Mouse (Mus musculus): ENCODE measurements around the gene Aldh1a3. TPM values are rescaled to one million over a fixed set of nuclear protein-coding genes. Genes with fewer than 3 reads are reported as not detected.

Gene Aldh1a3
- polyA plus RNA-seq, 1 experiment, result 2.0 TPM

DNA sequence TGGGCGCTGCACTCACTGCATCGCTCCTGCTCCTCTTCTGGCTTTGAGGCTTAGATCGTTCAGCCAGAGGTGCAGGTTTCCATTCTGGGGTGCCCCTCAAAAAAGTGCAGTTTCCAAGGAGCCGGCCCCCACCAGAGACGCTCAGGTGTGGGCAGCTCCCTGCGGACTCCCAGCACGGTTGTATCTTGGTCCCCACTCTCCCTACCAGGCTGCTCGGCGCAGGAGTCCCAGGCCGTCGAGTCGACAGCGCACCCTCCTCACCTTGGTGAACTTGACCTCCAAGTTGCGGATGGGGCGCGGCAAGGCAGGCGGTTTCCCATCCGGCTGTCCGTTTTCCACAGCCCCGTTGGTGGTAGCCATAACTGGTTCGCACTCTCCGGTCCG lies 272 bp downstream of the Aldh1a3 start:
- peaks cover 7% of the 10 kb centered on the region; the same call in 1 of the 2 replicates for H3K27me3 ChIP-seq (ENCODE audit: control insufficient read depth, insufficient read depth, low read length, poor library complexity, severe bottlenecking)
- no peaks in the 10 kb centered on the region for H3K36me3 ChIP-seq (ENCODE audit: control insufficient read depth, insufficient read depth, low read length, poor library complexity, severe bottlenecking)
- H3K9me3 ChIP-seq (replicated peaks; ENCODE audit: control insufficient read depth, insufficient read depth, low read length, poor library complexity, severe bottlenecking), result no peaks in the 10 kb centered on the region
- no peak overlapping the region for H3K27ac ChIP-seq (ENCODE audit: insufficient read depth, low read length)
- H3K4me3 ChIP-seq (ENCODE audit: low read depth, low read length), result peak overlapping the region; percentile 64
- H3K4me1 ChIP-seq (ENCODE audit: control insufficient read depth, insufficient read depth, low read length), result no peaks in the 10 kb centered on the region
- no peak for TF ChIP-seq CTCF (IDR thresholded peaks at IDR 0.05; ENCODE audit: low read depth, low read length)
- TF ChIP-seq POLR2A (IDR thresholded peaks at IDR 0.05; ENCODE audit: insufficient read depth, low read length), result no peak
- no peak for TF ChIP-seq EP300 (IDR thresholded peaks at IDR 0.05; ENCODE audit: insufficient read depth, low read depth, low read length)
- H3K9ac ChIP-seq (ENCODE audit: low read depth, poor library complexity, severe bottlenecking), result no peak overlapping the region

DNA sequence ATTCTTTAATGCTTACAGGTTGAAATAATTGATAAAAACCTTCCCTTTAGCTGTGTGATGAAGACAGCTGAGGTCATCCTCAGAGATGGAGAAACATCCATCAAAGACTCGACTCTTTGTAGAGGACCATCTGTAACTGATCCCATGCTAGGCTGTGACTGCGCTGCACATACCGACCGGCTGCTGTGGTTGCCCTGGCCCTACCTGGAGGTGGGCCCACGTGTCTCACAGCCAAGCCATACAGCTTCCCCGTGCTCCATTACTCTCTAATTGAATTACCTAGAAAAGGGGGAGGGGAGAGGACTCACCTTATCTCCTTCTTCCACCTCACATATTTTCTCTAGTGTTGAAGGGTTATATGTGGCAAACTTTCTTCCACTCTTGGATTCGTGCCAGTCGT lies 5.4 kb downstream of the Aldh1a3 start:
- no peak overlapping the region for H3K27ac ChIP-seq (ENCODE audit: insufficient read depth, low read length)
- no peak overlapping the region for H3K4me3 ChIP-seq (ENCODE audit: low read depth, low read length)
- no peak overlapping the region for H3K9ac ChIP-seq (ENCODE audit: low read depth, poor library complexity, severe bottlenecking)
- H3K36me3 ChIP-seq (ENCODE audit: control insufficient read depth, insufficient read depth, low read length, poor library complexity, severe bottlenecking), result no peaks in the 10 kb centered on the region
- no peaks in the 10 kb centered on the region for H3K4me1 ChIP-seq (ENCODE audit: control insufficient read depth, insufficient read depth, low read length)
- no peak for TF ChIP-seq CTCF (IDR thresholded peaks at IDR 0.05; ENCODE audit: low read depth, low read length)
- no peaks in the 10 kb centered on the region for H3K9me3 ChIP-seq (replicated peaks; ENCODE audit: control insufficient read depth, insufficient read depth, low read length, poor library complexity, severe bottlenecking)
- H3K27me3 ChIP-seq (ENCODE audit: control insufficient read depth, insufficient read depth, low read length, poor library complexity, severe bottlenecking), result 0 out of 2 replicates have a peak, but pooled peaks cover 4% of the 10 kb centered on the region

DNA sequence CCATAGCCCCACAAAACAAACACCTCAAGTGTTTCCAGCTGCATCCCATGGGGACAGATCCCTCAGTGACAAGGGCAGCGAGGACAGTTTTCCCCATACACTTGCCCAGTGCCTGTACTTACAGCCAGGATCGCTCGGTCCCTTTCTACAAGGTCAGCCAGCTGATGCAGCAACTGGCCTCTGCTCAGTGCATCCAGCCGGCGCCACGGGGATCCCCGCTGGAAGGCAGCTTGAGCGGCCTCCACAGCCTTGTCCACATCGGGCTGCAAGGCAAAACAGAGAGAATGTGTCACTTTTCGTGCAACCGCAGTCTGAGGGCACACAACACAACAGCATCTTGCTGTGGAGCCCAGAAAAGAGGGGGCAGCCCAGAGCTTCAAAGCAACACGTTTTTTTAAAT lies 8.3 kb downstream of the Aldh1a3 start:
- no peaks in the 10 kb centered on the region for H3K36me3 ChIP-seq (ENCODE audit: control insufficient read depth, insufficient read depth, low read length, poor library complexity, severe bottlenecking)
- no peaks in the 10 kb centered on the region for H3K4me1 ChIP-seq (ENCODE audit: control insufficient read depth, insufficient read depth, low read length)
- no peaks in the 10 kb centered on the region for H3K9me3 ChIP-seq (replicated peaks; ENCODE audit: control insufficient read depth, insufficient read depth, low read length, poor library complexity, severe bottlenecking)
- no peak overlapping the region for H3K4me3 ChIP-seq (ENCODE audit: low read depth, low read length)
- no peaks in the 10 kb centered on the region for H3K27me3 ChIP-seq (ENCODE audit: control insufficient read depth, insufficient read depth, low read length, poor library complexity, severe bottlenecking)
- TF ChIP-seq CTCF (IDR thresholded peaks at IDR 0.05; ENCODE audit: low read depth, low read length), result no peak
- no peak for TF ChIP-seq EP300 (IDR thresholded peaks at IDR 0.05; ENCODE audit: insufficient read depth, low read depth, low read length)
- no peak for TF ChIP-seq POLR2A (IDR thresholded peaks at IDR 0.05; ENCODE audit: insufficient read depth, low read length)
- no peak overlapping the region for H3K9ac ChIP-seq (ENCODE audit: low read depth, poor library complexity, severe bottlenecking)
- no peak overlapping the region for H3K27ac ChIP-seq (ENCODE audit: insufficient read depth, low read length)

GRCm38 (mm10) chr7:66416829-66417228 lies 10.5 kb downstream of the Aldh1a3 start:
- H3K27me3 ChIP-seq (ENCODE audit: control insufficient read depth, insufficient read depth, low read length, poor library complexity, severe bottlenecking), result no peaks in the 10 kb centered on the region
- H3K9ac ChIP-seq (ENCODE audit: low read depth, poor library complexity, severe bottlenecking), result no peak overlapping the region
- TF ChIP-seq CTCF (IDR thresholded peaks at IDR 0.05; ENCODE audit: low read depth, low read length), result no peak
- no peak for TF ChIP-seq EP300 (IDR thresholded peaks at IDR 0.05; ENCODE audit: insufficient read depth, low read depth, low read length)
- no peak for TF ChIP-seq POLR2A (IDR thresholded peaks at IDR 0.05; ENCODE audit: insufficient read depth, low read length)
- no peak overlapping the region for H3K4me3 ChIP-seq (ENCODE audit: low read depth, low read length)
- no peak overlapping the region for H3K27ac ChIP-seq (ENCODE audit: insufficient read depth, low read length)
- H3K9me3 ChIP-seq (replicated peaks; ENCODE audit: control insufficient read depth, insufficient read depth, low read length, poor library complexity, severe bottlenecking), result no peaks in the 10 kb centered on the region
- no peaks in the 10 kb centered on the region for H3K36me3 ChIP-seq (ENCODE audit: control insufficient read depth, insufficient read depth, low read length, poor library complexity, severe bottlenecking)
- no peaks in the 10 kb centered on the region for H3K4me1 ChIP-seq (ENCODE audit: control insufficient read depth, insufficient read depth, low read length)

- H3K9ac ChIP-seq (ENCODE audit: low read depth, poor library complexity, severe bottlenecking), result no peak overlapping the region
- H3K27ac ChIP-seq (ENCODE audit: insufficient read depth, low read length), result no peak overlapping the region
- no peaks in the 10 kb centered on the region for H3K4me1 ChIP-seq (ENCODE audit: control insufficient read depth, insufficient read depth, low read length)
- H3K9me3 ChIP-seq (replicated peaks; ENCODE audit: control insufficient read depth, insufficient read depth, low read length, poor library complexity, severe bottlenecking), result no peaks in the 10 kb centered on the region
- H3K36me3 ChIP-seq (ENCODE audit: control insufficient read depth, insufficient read depth, low read length, poor library complexity, severe bottlenecking), result no peaks in the 10 kb centered on the region
- no peaks in the 10 kb centered on the region for H3K27me3 ChIP-seq (ENCODE audit: control insufficient read depth, insufficient read depth, low read length, poor library complexity, severe bottlenecking)
- no peak overlapping the region for H3K4me3 ChIP-seq (ENCODE audit: low read depth, low read length)
- TF ChIP-seq EP300 (IDR thresholded peaks at IDR 0.05; ENCODE audit: insufficient read depth, low read depth, low read length), result no peak
- TF ChIP-seq POLR2A (IDR thresholded peaks at IDR 0.05; ENCODE audit: insufficient read depth, low read length), result no peak
Measured at GRCm38 (mm10) chr7:66413093-66413492, 14.2 kb downstream of the Aldh1a3 start.

- H3K4me3 ChIP-seq (ENCODE audit: low read depth, low read length), result no peak overlapping the region
- no peak overlapping the region for H3K9ac ChIP-seq (ENCODE audit: low read depth, poor library complexity, severe bottlenecking)
- H3K4me1 ChIP-seq (ENCODE audit: control insufficient read depth, insufficient read depth, low read length), result no peaks in the 10 kb centered on the region
- H3K9me3 ChIP-seq (replicated peaks; ENCODE audit: control insufficient read depth, insufficient read depth, low read length, poor library complexity, severe bottlenecking), result no peaks in the 10 kb centered on the region
- no peak overlapping the region for H3K27ac ChIP-seq (ENCODE audit: insufficient read depth, low read length)
- TF ChIP-seq EP300 (IDR thresholded peaks at IDR 0.05; ENCODE audit: insufficient read depth, low read depth, low read length) (no peak), CTCF (IDR thresholded peaks at IDR 0.05; ENCODE audit: low read depth, low read length) (peak; percentile 72), POLR2A (IDR thresholded peaks at IDR 0.05; ENCODE audit: insufficient read depth, low read length) (no peak)
- H3K36me3 ChIP-seq (ENCODE audit: control insufficient read depth, insufficient read depth, low read length, poor library complexity, severe bottlenecking), result no peaks in the 10 kb centered on the region
- H3K27me3 ChIP-seq (ENCODE audit: control insufficient read depth, insufficient read depth, low read length, poor library complexity, severe bottlenecking), result no peaks in the 10 kb centered on the region
Measured at GRCm38 (mm10) chr7:66409433-66409832, 17.9 kb downstream of the Aldh1a3 start.

All from ES-Bruce4 (cell line).